Mouse (Mus musculus): Measurements from ENCODE around the gene Pm20d1.
"Not testable (repeated sequence)": the region's sequence is repeated elsewhere in the genome, so short reads cannot be mapped to it uniquely, and the experiment has no call there.

The Pm20d1 gene

GRCm38 (mm10) chr1:131794591-131794990, 2.6 kb upstream of the Pm20d1 start:
- in situ Hi-C loops (cut with MboI, MseI): no loop called here

- in situ Hi-C loops (cut with MboI, MseI): no loop called here
Observed at GRCm38 (mm10) chr1:131795171-131795570, 2.0 kb upstream of the Pm20d1 start.

GRCm38 (mm10) chr1:131800001-131800400, 2.8 kb downstream of the Pm20d1 start:
- in situ Hi-C loops (cut with MboI, MseI): no loop called here

GRCm38 (mm10) chr1:131801071-131801470, 3.9 kb downstream of the Pm20d1 start:
- in situ Hi-C loops (cut with MboI, MseI): no loop called here

GRCm38 (mm10) chr1:131802652-131803051, 5.5 kb downstream of the Pm20d1 start:
- in situ Hi-C loops (cut with MboI, MseI): no loop called here

GRCm38 (mm10) chr1:131804166-131804565, 7.0 kb downstream of the Pm20d1 start:
- in situ Hi-C loops (cut with MboI, MseI): no loop called here

GRCm38 (mm10) chr1:131808986-131809385, 11.8 kb downstream of the Pm20d1 start:
- in situ Hi-C loops (cut with MboI, MseI): no loop called here

- in situ Hi-C loops (cut with MboI, MseI): loop anchor here (5.0 kb wide), 1 partner anchor 43 kb away; no protein-coding TSS in a partner anchor
Observed at GRCm38 (mm10) chr1:131809651-131810050, 12.5 kb downstream of the Pm20d1 start.

GRCm38 (mm10) chr1:131811393-131811792, 14.2 kb downstream of the Pm20d1 start:
- in situ Hi-C loops (cut with MboI, MseI): loop anchor here (5.0 kb wide), 1 partner anchor 41 kb away; no protein-coding TSS in a partner anchor

GRCm38 (mm10) chr1:131812006-131812405, 14.8 kb downstream of the Pm20d1 start:
- in situ Hi-C loops (cut with MboI, MseI): loop anchor here (5.0 kb wide), 1 partner anchor 40 kb away; no protein-coding TSS in a partner anchor

GRCm38 (mm10) chr1:131812631-131813295, 15.6 kb downstream of the Pm20d1 start:
- in situ Hi-C loops (cut with MboI, MseI): loop anchor here (5.0 kb wide), 1 partner anchor 40 kb away; no protein-coding TSS in a partner anchor

- in situ Hi-C loops (cut with MboI, MseI): loop anchor here (5.0 kb wide), 1 partner anchor 39 kb away; no protein-coding TSS in a partner anchor
Observed at GRCm38 (mm10) chr1:131813731-131814130, 16.6 kb downstream of the Pm20d1 start.

- in situ Hi-C loops (cut with MboI, MseI): loop anchor here (5.0 kb wide), 1 partner anchor 38 kb away; no protein-coding TSS in a partner anchor
Observed at GRCm38 (mm10) chr1:131814191-131814590, 17.0 kb downstream of the Pm20d1 start.

- in situ Hi-C loops (cut with MboI, MseI): no loop called here
Observed at GRCm38 (mm10) chr1:131816886-131817285, 19.7 kb downstream of the Pm20d1 start.

- in situ Hi-C loops (cut with MboI, MseI): not testable (repeated sequence)
Observed at GRCm38 (mm10) chr1:131820353-131820752, 23.2 kb downstream of the Pm20d1 start.

GRCm38 (mm10) chr1:131820887-131821328, 23.7 kb downstream of the Pm20d1 start:
- in situ Hi-C loops (cut with MboI, MseI): no loop called here

GRCm38 (mm10) chr1:131822292-131822691, 25.1 kb downstream of the Pm20d1 start:
- in situ Hi-C loops (cut with MboI, MseI): no loop called here

GRCm38 (mm10) chr1:131822856-131823492, 25.8 kb downstream of the Pm20d1 start:
- in situ Hi-C loops (cut with MboI, MseI): no loop called here

GRCm38 (mm10) chr1:131823563-131823962, 26.4 kb downstream of the Pm20d1 start:
- in situ Hi-C loops (cut with MboI, MseI): no loop called here

- in situ Hi-C loops (cut with MboI, MseI): no loop called here
Observed at GRCm38 (mm10) chr1:131824528-131825181, 27.5 kb downstream of the Pm20d1 start.

- in situ Hi-C loops (cut with MboI, MseI): no loop called here
Observed at GRCm38 (mm10) chr1:131827207-131827786, 30.1 kb downstream of the Pm20d1 start, which contains the start of gene Slc41a1. Gene Slc41a1, plus strand, starts transcription at chr1:131827493.

GRCm38 (mm10) chr1:131827787-131828258, 30.6 kb downstream of the Pm20d1 start:
- in situ Hi-C loops (cut with MboI, MseI): no loop called here

Measured in regulatory T cell (primary cell).